Mouse (Mus musculus) Patski (cell line): ENCODE data around the gene Fbxw7. TPM values are rescaled to one million over a fixed set of nuclear protein-coding genes. Genes with fewer than 3 reads are reported as not detected.
A peak's percentile ranks its signal among the peaks of the same experiment; 100 is the strongest.

ENCODE experiments used
- ATAC-seq: fragments of 100-300 bp; one replicate; pipeline ENCODE4 v1.8.0; 2021
- CTCF ChIA-PET: fragments of 350-600 bp; sonication (Branson Sonifier 250); formaldehyde crosslinking; loops from one replicate; lab custom pipeline; 2022; ENCODE audit warnings: inconsistent platforms; lab: Charles Lee
- POLR2A ChIA-PET: fragments of 350-600 bp; sonication (Branson Sonifier 250); formaldehyde crosslinking; loops from one replicate; lab custom pipeline; 2022; ENCODE audit warnings: antibody characterized with exemption, inconsistent platforms; lab: Charles Lee
- DNase-seq: peaks from one replicate; pipeline ENCODE4 v3.0.0-alpha.2; 2011; ENCODE audit warnings: low read depth, low spot score
- H3K27me3 ChIP-seq: fragments of 371-371 bp; one replicate; pipeline ENCODE4 v1.5.1; 2021
- CTCF ChIP-seq: fragments of 100-300 bp; IDR thresholded peaks from one replicate; pipeline ENCODE4 v1.5.1; 2021
- in situ Hi-C: fragments of 300-500 bp; cut with MboI; formaldehyde crosslinking; loops from 3 replicates; pipeline ENCODE4 v1.11.1; 2018; ENCODE audit warnings: low pct_unique_long_range_greater_than_20kb, mixed read lengths
- polyA plus RNA-seq: library from polyadenylated mRNA; unstranded; gene quantifications from one replicate; pipeline ENCODE4 v1.2.3, GENCODE M21; 2021

Fbxw7 gene
- polyA plus RNA-seq, 1 experiment from 2014 or later: 23.5 TPM

GRCm38 (mm10) chr3:84914284-84914683 lies 99.2 kb downstream of the Fbxw7 start:
- in situ Hi-C loops: loop anchor here (10.0 kb wide), 1 partner anchor 1011 kb away; no protein-coding TSS in a partner anchor
- ChIA-PET CTCF (no interaction called here), POLR2A (no interaction called here)
- no peak for TF ChIP-seq CTCF
- DNase-seq (no peak), ATAC-seq (no peak)
- H3K27me3 ChIP-seq: no peaks in the 10 kb centered on the region

GRCm38 (mm10) chr3:84917903-84918679 lies 103.0 kb downstream of the Fbxw7 start:
- in situ Hi-C loops: loop anchor here (5.0 to 10.0 kb wide), 2 partner anchors 644 to 1007 kb away; no protein-coding TSS in a partner anchor
- no peaks in the 10 kb centered on the region for H3K27me3 ChIP-seq
- no peak for ATAC-seq
- DNase-seq: no peak
- POLR2A ChIA-PET: interaction anchor here (0.6 to 0.7 kb wide), 2 partner anchors 22 to 223 kb away, joined by 3 to 4 read pairs; no protein-coding TSS in a partner anchor
- CTCF ChIA-PET: interaction anchor here (0.6 to 3.8 kb wide), 5 partner anchors 11 to 849 kb away, joined by 3 to 14 read pairs (median 3); partner anchors contain the start of gene Gatb
- no peak for TF ChIP-seq CTCF

GRCm38 (mm10) chr3:84921704-84922420 lies 106.8 kb downstream of the Fbxw7 start:
- DNase-seq: no peak
- no peaks in the 10 kb centered on the region for H3K27me3 ChIP-seq
- ChIA-PET POLR2A (interaction anchor here (0.9 kb wide), 1 partner anchor 652 kb away, joined by 3 read pairs; the partner anchor contains the start of gene Gatb), CTCF (interaction anchor here (0.7 to 1.6 kb wide), 21 partner anchors 9 to 1219 kb away, joined by 3 to 20 read pairs (median 3); partner anchors contain the start of gene Gatb)
- peak; percentile 71 for TF ChIP-seq CTCF
- ATAC-seq: peak; percentile 89
- in situ Hi-C loops: loop anchor here (10.0 kb wide), 1 partner anchor 1193 kb away; no protein-coding TSS in a partner anchor

GRCm38 (mm10) chr3:84923256-84923655 lies 108.2 kb downstream of the Fbxw7 start:
- in situ Hi-C loops: loop anchor here (10.0 kb wide), 1 partner anchor 1192 kb away; no protein-coding TSS in a partner anchor
- no peak for TF ChIP-seq CTCF
- ChIA-PET CTCF (interaction anchor here (1.8 kb wide), 1 partner anchor 646 kb away, joined by 5 read pairs; no protein-coding TSS in a partner anchor), POLR2A (no interaction called here)
- no peak for ATAC-seq
- DNase-seq: no peak
- H3K27me3 ChIP-seq: no peaks in the 10 kb centered on the region

GRCm38 (mm10) chr3:84923670-84924069 lies 108.6 kb downstream of the Fbxw7 start:
- ATAC-seq (no peak), DNase-seq (no peak)
- in situ Hi-C loops: loop anchor here (10.0 kb wide), 1 partner anchor 1191 kb away; no protein-coding TSS in a partner anchor
- CTCF ChIA-PET: interaction anchor here (1.8 kb wide), 1 partner anchor 646 kb away, joined by 5 read pairs; no protein-coding TSS in a partner anchor
- no peak for TF ChIP-seq CTCF
- no peaks in the 10 kb centered on the region for H3K27me3 ChIP-seq
- POLR2A ChIA-PET: no interaction called here

- in situ Hi-C loops: loop anchor here (10.0 kb wide), 1 partner anchor 1190 kb away; no protein-coding TSS in a partner anchor
- ChIA-PET CTCF (no interaction called here), POLR2A (no interaction called here)
- DNase-seq (no peak), ATAC-seq (no peak)
- H3K27me3 ChIP-seq: no peaks in the 10 kb centered on the region
- TF ChIP-seq CTCF: no peak
Observed at GRCm38 (mm10) chr3:84925229-84925628, 110.2 kb downstream of the Fbxw7 start.

GRCm38 (mm10) chr3:84926140-84926539 lies 111.1 kb downstream of the Fbxw7 start:
- no peak for ATAC-seq
- H3K27me3 ChIP-seq: no peaks in the 10 kb centered on the region
- no peak for TF ChIP-seq CTCF
- POLR2A ChIA-PET: no interaction called here
- CTCF ChIA-PET: interaction anchor here (1.0 to 2.4 kb wide), 2 partner anchors 10 to 645 kb away, joined by 3 to 7 read pairs; no protein-coding TSS in a partner anchor
- no peak for DNase-seq
- in situ Hi-C loops: loop anchor here (10.0 kb wide), 1 partner anchor 1189 kb away; no protein-coding TSS in a partner anchor

GRCm38 (mm10) chr3:84927168-84927794 lies 112.2 kb downstream of the Fbxw7 start:
- ATAC-seq: no peak
- no peak for TF ChIP-seq CTCF

GRCm38 (mm10) chr3:84927901-84928300 lies 112.8 kb downstream of the Fbxw7 start:
- no peak for ATAC-seq
- POLR2A ChIA-PET: interaction anchor here (0.8 kb wide), 1 partner anchor 20 kb away, joined by 4 read pairs; no protein-coding TSS in a partner anchor
- no peaks in the 10 kb centered on the region for H3K27me3 ChIP-seq
- in situ Hi-C loops: loop anchor here (10.0 kb wide), 1 partner anchor 1187 kb away; no protein-coding TSS in a partner anchor
- CTCF ChIA-PET: interaction anchor here (0.7 to 2.4 kb wide), 5 partner anchors 9 to 645 kb away, joined by 3 to 7 read pairs (median 3); no protein-coding TSS in a partner anchor
- TF ChIP-seq CTCF: peak; percentile 19
- no peak for DNase-seq

More at GRCm38 (mm10) chr3:84927168-84927794, 112.2 kb downstream of the Fbxw7 start:
- ChIA-PET CTCF (interaction anchor here (0.7 to 2.4 kb wide), 5 partner anchors 8 to 646 kb away, joined by 3 to 7 read pairs (median 3); no protein-coding TSS in a partner anchor), POLR2A (interaction anchor here (0.8 kb wide), 1 partner anchor 19 kb away, joined by 4 read pairs; no protein-coding TSS in a partner anchor)
- no peak for DNase-seq
- in situ Hi-C loops: loop anchor here (10.0 kb wide), 1 partner anchor 1188 kb away; no protein-coding TSS in a partner anchor
- H3K27me3 ChIP-seq: no peaks in the 10 kb centered on the region
